Mouse (Mus musculus) adrenal gland, postnatal 36 days (tissue): Measurements from ENCODE around the gene Nptn. TPM values are rescaled to one million over a fixed set of nuclear protein-coding genes. Genes with fewer than 3 reads are reported as not detected.
A peak's percentile ranks its signal among the peaks of the same experiment; 100 is the strongest.

Experiments used
- DNase-seq, 2 experiments: peaks; one replicate each; pipeline ENCODE4 v3.0.0; 2021; ENCODE audit warnings: mixed read lengths in 1 of 2
- long read RNA-seq, 2 experiments: library from polyadenylated mRNA; stranded (forward); transcript quantifications; one replicate each; pipeline ENCODE4 v2.0.0; 2021; ENCODE audit warnings: borderline sequencing depth in 2 of 2
- total RNA-seq, 2 experiments: library from RNA; stranded (reverse); gene quantifications; 2 replicates each; pipeline ENCODE4 v1.2.3; 2021

Nptn gene
- 100 to 1,000 TPM; 170 to 181 TPM for total RNA-seq
- long read RNA-seq, experiment 1, transcript Nptn-201 (8 exons, 2,024 nt): major isoform, 63 of 77 reads
- long read RNA-seq, experiment 1, partial matches to known transcripts: 3 of 77 reads
- long read RNA-seq, experiment 1, other reads (novel, unspliced or antisense): 9 of 77 reads
- long read RNA-seq, experiment 2, transcript Nptn-201 (8 exons, 2,024 nt): major isoform, 21 of 32 reads
- long read RNA-seq, experiment 2, partial matches to known transcripts: 0 of 32 reads
- long read RNA-seq, experiment 2, other reads (novel, unspliced or antisense): 7 of 32 reads

DNA sequence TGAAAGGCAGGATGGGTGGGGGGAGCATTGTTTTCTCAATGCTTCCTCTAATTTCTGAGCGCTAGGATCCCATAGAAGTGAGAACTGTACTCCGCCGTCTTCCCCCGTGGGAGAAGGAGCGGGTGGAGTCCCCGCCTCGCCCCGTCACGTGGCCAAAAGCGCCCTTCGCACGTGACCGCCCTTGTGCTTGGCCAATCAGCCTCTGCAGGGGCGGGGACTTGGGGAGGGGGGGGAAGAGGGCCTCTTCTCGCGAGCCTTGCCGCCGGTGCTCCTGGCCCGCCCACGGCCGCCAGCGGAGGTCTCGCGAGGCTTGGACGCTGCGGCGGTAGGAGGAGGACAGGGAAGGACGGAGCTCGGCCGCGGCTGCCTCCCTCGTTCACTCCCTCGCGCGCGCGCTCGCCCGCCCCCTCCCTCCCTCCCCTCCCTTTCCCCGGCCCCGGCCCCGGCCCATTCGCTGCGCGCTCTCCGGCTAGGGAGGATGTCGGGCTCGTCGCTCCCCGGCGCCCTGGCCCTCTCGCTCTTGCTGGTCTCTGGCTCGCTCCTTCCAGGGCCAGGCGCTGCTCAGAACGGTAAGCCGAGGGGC lies at the start of gene Nptn:
Gene Nptn, plus strand, starts transcription at position 283 of the 583 bp plus-strand sequence.
- DNase-seq: peak; percentile 98

DNA sequence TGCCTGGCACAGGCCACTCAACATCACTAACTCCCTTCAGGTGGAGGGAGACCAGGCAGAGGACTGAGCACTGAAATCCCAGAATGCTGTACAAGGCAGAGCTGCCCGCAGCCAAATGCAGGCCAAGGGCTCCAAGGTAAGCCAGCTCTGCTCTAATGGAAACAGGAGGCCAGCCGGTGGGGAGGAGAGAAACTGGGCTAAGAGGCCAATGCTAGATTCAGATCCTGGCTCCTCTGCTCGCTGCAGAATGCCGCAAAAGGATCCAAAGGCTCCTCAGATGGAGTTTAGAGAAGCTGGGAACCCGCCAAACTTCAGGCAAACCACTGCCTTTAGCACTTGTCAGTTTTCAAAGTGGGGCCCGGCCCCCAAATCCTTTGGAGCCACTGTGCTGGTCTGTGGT lies 48.7 kb upstream of the Nptn start:
- DNase-seq: no peak

DNA sequence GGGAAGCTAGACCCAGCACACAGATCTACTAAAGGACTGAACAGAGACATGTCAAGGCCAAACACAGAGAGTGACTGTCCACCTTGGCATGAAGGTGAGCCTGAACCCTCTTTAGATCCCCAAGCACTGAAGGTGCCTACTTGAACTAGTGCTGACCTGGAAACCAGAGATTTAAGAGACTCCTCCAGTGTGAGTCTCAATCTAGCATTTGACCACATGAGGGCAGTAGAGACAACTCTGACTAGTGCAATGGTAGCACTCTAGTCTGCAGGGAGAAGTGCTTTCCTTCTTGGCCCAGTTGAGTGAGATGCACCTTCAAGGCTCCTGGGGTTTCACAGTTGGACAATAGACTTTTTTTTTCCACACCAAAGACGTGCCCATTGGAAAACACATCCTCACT lies 47.3 kb upstream of the Nptn start:
- DNase-seq: peak in 1 of 2 experiments; percentile 67

DNA sequence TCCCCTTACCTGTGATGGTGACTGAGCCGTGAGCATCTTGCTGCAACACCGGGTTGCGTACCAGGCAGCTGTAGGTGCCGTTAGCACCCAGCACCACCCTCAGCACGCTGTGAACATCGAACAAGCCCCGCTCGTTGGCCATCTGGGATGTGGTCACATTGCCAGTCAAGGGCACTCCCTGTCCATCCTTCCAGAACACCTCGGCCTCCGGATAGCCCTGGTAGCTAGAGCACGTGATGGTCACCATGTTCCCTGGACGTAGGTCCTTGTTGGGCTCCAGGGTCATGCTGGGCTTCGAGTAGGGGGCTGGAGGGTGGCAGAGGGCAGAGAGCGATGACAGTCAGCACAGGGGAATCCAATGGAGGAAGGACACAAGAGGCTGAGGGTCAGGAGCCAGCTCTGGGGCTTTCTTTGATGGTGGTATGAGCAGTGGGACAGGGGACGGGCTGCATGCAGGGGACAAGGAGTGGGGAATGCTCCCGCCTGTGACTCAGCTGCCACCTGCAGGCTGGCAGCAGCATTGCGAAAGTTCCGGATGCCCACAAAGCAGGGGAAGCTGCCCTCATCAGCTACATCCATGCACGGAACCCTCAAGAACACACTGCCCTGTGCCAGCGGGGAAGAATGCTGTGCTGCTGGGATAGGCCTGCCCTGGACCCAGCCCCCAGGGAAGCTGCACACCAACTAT lies 46.4 kb upstream of the Nptn start:
- DNase-seq: peak in 1 of 2 experiments; percentile 49

DNA sequence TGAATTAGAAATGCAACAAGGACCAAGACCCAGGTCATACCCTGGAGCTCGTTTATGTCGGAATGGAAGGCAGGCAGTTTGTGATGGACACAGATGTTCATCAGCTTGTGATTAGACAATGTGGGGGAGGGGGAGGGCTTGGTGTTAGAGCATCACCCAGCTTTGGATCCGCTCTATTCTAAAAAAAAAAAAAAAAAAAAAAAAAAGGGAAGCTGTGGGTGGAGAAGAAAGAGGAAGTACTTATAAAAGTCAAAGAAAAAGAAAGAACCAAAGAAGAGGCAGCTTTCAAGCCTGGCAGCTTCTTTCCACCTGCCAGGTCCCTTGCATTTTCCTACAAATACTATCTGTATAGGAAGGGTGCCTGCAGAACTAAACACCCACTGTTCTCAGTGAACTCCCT lies 44.3 kb upstream of the Nptn start:
- DNase-seq: no peak

DNA sequence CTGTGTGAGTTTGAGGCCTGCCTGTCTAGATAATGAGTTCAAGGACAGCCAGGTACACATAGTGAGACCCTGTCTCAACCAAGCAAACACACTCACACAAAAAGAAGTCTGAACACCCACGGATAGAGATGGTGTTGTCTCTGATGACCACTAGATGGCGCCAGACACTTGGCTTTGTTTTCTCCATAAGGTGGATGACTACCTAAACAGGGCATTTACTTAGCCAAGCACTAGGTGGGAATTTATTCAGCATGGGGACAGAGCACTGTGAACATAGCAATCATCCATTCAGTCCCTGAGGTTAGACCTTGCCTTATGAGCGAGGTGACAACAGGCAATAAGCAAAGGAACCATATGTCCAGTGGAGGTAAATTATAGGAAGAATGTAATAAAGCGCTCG lies 42.2 kb upstream of the Nptn start:
- peak; percentile 45 to 47 for DNase-seq

DNA sequence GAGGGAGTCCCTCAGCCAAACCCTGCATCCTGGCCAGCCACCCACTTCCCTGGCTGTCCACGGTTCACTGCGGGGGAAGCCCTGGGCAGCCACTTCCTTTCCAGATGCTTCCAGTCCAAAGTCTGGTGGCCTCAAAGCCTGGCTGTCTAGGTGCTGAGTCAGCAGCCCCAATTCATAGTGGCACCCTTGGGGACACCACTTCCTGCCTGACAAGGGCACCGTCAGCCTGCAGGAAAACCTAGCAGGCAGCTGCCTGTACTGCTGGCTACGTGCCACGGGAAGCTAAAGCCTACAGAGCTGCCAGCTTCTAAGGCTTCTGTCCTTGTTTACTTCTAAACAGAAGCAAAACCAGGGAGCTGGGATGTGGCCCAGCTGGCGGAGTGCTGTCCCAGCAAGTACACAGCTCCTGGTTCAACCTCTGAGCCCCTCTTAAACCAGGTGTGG lies 40.1 kb upstream of the Nptn start:
- peak; percentile 91 to 92 for DNase-seq

DNA sequence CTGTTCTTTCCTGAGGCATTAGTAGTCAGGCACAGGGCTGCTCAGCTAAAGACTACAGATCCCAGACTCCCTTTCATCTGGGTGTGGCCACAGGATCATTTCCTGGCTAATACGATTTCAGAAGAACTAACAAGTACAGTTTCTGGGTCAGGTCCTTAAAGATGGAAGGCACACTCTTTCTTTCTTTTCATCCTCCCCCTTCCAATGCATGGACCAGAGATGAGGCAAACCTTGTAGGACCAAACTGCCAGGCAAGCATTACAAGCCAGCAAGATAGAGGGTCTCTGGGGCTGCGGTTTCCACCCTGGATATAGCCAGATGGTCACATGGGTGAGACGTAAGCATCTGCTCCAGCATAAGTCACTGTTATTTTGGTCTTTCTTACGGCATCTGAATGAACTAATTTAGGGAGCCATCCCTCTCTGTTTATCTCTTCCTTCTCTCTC lies 37.1 kb upstream of the Nptn start:
- peak in 1 of 2 experiments; percentile 30 for DNase-seq

DNA sequence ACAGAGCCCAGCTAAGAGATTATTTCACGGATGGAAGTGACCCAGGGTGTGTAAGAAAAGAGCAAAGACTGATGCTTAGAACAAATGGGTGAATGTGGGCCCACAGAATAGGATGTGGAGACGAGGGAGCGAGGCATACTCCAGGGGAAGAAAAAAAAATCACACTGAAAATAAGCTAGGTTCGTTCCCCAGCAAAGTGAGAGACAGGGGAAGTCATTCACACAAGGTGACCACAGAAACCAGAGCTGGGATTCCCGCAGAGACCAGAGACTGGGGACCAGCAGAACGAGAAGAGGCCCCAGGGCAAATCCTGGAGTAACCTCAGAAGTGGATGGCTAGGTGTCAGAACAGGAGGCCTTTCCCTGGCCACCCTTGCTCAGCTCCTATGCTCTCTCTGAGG lies 36.6 kb upstream of the Nptn start:
- no peak for DNase-seq

DNA sequence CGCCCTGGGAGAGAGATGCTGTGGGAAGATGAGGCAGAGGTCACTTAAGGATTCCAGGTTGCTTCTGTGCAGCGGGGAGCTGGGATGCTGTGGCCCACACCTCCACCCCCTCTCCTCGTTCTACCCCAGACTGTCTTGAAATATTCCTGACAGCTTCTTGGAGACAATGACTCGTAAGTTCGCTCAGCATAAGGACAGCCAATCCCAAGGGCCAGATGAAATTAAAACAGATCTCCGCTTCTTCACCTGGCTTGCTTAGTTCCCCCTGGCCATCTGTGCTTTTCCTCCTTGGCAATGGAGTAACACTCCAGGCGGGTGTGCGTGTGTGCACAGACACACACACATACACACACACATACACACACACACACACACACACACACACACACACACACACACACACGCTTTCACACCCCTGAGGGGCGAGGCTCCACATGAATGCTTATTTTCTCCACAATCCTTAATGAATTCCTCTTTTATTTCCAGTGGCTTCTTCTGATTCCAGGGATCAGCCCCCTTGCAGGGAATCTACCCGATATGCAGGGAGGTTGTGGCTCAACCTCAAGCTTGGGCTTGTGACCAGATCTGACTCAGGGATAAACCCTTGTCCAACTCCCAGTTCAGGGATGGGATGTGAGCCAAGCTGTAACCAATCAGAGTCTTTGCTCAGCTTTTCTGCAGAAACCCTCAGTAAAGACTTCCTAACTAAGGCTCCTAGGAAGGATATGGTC lies 35.2 kb upstream of the Nptn start:
- peak; percentile 47 to 55 for DNase-seq

DNA sequence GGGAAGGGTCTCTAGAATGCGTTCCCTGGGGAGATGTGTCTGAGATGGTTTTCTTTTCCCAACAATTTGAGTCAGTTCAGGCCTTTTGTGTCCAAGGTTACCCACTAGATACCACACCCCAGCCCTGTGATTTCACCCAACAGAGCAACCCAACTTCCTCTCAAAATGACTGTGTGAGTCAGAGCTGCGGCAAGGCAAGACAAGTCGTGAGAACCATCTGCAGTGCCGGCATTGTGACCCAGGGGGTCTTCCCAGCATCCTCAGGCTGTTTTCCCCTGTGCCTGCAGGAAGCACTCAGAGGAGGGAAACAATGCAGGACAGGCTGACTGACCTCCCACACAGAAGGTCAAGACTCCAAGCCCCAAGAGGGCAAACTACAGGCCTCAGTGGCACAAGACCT lies 33.1 kb upstream of the Nptn start:
- peak; percentile 34 to 40 for DNase-seq

DNA sequence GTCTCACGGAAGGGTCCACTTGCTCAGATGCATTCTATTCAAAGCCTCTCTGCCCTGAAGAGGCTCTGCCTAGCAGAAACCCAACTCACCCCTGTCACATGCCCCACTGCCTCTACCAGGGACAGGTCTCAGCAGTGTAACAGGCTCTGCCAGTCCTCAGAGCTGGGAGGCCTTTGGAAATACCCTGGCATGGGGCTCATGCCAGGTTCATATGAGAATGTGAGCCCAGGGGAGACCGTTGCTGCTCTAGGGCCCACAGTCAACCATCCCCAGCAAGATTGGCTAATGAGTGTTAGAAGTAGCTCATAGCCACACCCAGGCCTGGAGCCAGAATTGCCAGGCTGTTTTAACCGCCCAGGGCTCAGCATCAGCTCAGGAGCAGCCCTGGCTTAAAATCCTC lies 32.3 kb upstream of the Nptn start:
- no peak for DNase-seq

DNA sequence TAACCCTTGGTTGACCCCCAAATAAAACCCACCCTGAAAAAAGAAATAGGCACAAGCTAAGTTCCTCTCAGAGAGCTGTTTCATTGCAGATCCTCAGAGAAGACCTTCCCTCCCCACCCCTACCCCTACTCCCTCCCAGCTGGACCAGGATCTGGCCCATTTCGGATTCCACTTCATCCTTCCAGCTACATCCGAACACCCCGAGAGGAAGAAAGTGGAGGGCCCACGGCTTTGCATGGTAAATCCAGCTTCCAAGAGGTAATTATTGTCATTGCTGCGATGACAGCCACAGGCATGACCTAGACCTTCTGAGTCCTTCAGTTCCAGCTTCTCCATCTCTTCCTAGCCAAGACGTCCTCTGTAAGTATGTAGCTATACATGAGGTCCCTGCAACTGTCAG lies 31.1 kb upstream of the Nptn start:
- no peak for DNase-seq

DNA sequence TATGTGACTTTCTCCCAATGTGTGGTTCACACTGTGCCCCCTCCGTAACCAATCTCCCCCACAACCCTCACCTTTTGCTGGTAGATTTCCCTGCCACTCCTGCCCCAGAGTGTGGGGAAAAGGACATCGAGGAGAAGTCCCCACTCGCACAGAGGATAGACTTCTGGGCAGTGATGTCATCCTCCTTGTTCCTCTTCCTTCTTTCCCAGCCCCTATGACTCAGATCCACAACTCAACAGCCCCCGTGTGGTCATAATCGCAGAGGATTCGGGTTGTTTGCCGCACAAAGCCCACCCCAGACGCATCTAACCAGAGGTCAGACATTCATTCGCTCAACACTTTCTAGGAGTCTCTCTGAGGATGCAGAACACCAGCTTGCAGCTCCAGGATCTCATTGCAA lies 30.0 kb upstream of the Nptn start:
- no peak for DNase-seq

DNA sequence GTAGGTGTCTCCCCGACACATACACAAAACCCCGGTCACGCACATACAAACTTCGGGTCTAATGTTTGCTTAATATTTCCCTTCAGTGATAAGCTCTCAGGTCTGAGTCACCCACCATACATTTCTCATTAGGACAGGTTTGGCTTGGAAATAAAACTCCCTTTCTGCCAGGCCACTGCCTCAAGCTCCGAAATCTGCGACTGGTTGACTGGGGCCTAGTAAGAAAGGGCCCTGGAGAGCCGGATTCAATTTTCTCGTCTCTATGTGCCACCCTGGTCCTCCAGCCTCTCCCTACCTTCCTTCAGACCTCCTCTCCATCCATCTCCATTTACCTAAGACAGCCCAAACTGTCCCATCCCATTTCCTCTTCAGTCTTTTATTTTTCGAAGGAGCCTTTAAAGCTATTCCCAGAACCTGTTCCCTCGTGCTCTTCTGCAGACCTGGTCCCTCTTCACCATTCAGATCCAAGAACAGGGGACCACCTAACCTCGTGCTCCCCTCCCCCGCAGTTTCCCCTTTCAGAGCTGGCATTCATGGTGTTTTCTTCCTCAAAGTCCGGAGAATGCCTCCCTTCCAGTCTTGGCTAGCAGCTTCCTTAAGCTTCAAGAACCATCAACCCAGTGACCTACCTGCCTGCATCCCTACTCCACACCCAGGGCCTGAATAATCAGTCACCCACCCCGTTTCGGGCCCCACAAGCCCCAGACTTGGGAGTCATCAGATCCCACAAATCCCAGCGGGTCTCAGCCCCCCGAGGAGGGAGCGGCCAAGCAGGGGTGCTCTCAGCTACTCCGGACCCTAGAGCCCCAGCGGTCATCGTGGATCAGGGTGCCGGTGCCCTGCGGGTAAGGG lies 27.8 kb upstream of the Nptn start:
- no peak for DNase-seq

DNA sequence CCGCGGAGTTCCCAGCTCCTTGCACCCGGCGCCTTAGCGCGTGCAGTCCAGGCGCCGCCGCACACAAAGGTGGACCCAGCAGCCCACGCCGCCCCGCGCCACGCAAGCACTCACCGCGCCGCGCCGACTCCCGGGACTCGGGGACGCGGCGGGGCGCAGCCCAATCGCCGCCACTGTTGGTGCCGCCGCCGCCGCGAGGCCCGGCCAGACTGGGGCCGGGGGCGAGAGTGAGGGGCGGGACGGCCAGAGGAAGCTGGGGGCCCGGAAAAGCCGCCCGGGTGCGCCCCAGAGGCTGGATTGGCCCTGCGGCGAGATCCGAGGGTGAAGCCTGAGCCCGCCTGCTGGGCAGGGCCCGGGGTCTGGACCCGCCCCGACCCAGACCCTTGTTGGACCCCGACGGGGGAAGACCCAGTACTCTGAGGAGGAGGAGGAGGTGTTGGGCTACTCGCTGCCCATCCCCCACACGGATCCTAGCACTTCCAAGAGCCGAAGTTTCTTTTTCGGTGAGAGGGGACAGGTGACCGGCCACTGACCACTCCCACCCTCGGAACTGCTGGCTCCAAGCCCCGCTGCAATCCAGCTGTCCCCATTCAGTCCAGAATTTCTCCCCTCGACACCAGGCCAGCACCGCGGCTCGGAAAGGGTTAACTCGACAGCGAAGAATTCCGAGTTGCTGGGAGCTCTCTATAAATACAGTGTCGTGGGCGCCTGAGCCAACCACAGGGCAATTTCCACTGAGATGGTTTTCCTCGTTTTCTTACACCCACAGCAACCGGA lies 26.9 kb upstream of the Nptn start, which contains the start of gene Cd276:
Gene Cd276, minus strand, starts transcription at position 530 of the 777 bp plus-strand sequence.
- DNase-seq: peak; percentile 56 to 69

DNA sequence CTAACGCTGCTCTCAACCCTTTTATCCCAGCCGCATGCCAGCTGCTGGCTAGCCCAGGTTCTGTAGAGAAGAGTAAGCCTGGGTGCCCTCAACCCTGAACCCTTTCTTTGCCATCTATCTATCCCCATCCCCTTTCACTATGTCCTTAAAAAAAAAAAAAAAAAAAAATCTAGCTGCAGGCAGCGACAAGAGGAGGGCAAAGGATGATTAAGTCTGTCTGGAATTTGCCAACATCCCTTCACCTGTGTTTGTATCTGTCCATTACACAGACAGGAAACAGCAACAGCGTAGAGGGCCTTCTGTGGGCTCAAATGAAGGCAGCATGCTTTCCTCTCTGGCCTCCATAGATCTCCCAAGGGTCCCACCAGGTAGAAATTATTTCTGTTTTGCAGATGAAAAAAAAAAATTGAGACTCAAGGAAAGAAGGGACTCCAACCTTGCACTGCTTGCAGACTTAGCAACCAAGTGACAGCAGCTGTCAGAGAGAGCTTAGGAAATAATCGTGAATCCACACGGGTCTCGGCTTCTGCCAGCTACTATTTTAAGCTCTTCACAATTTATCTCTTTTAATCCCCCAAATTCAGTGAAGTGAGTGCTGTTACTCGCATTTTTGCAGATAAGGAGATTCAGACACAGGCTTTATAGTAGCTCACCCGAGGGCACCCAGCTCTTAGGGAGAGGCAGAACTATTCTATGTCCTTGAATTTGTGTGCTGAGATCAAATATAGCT lies 26.2 kb upstream of the Nptn start:
- no peak for DNase-seq

DNA sequence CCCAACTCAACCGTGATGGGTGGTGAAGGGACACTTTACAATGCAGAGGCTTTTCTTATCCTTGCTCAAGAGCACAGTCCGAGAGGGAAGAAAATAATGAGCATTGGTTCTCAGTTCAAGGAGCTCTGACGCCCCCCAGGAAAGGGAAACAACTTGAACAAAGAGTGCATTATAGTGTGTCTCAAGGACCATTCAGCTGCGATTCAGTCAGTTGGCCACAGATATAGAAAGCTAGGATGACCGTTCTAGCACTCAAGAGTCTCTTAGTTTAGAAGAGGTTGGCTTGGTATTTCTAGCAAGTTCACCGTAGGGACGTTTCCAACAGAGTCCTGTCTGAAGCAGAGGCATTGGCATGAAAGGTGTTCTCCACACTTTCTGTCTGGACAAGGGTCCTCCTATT lies 25.4 kb upstream of the Nptn start:
- no peak for DNase-seq

DNA sequence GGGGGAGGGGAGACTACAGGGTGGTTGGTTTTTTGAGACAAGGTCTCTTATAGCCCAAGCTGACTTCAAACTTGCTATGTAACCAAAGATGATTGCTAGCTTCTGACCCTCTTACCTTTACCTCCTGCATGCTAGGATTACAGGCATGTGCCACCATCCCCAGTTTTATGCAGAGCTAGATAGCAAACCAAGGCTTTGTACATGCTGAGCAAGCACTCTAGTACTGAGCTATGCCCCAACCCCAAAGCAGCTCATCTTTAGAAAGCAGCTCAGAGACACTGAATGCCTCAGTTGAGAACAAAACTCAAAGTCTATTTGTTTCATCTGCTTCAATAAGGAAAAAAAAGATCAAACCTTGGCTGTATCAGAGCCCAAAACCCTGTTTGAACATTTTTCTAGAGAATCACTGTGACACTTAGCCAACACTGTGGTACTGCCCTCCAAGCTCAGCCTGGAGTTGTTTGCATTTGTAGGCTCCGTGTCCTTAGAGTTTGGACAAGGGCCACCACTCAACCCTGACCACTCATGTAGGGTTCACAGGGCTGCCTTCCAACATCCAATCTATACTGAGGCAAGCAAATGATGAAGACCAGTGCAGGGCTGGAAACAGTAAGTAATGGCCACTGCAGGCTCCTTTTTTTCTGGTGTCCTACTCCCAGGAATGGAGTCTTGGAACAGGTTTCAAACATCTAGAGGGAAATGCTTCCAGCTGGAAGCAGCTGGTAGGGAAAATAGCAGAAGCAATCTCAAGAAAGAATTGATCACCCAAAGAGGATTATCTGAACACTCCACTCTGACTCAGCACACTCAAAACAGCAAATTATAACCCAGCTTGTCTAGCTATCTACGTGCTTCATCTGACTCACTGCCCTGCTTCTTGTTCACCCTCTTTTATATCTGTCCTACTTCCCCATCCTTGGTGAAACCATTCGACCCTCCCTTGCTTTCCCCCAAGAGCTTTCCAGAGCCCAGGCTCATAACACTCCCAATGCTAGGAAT lies 24.3 kb upstream of the Nptn start:
- DNase-seq: no peak
